Mouse (Mus musculus) naive thymus-derived CD4-positive, alpha-beta T cell, adult 5 months (primary cell): ENCODE measurements around the gene Gm14147. TPM values are rescaled to one million over a fixed set of nuclear protein-coding genes. Genes with fewer than 3 reads are reported as not detected.

Source experiments
- polyA plus RNA-seq: library from polyadenylated mRNA; unstranded; fragments of 100-300 nt; shearing (Covaris generic); gene quantifications from one replicate; pipeline ENCODE4 v1.2.1, GENCODE M21; 2017

Gm14147 gene
- 0.17 TPM for polyA plus RNA-seq

GRCm38 (mm10) chr2:151097945-151098344, at the start of gene Gm14147:
Gm14147 (plus strand) TSS chr2:151098245.

GRCm38 (mm10) chr2:151092250-151092649, 5.8 kb upstream of the Gm14147 start, which contains the start of gene Gm14151:
Gm14151 (minus strand) TSS chr2:151092350.

Other genes starting within 250 kb of the Gm14147 start
- 47.4 TPM for gene Abhd12, start 193.5 kb upstream of the Gm14147 start, polyA plus RNA-seq
- 1.3 TPM for gene Gins1, start 192.8 kb upstream of the Gm14147 start, polyA plus RNA-seq
- gene Ninl, start 58.9 kb upstream of the Gm14147 start, polyA plus RNA-seq: not detected
- 18.1 TPM for gene Nanp, start 58.8 kb upstream of the Gm14147 start, polyA plus RNA-seq
- not detected for gene Gm14151, start 5.9 kb upstream of the Gm14147 start, polyA plus RNA-seq